Comparison of ENCODE assay signal across 9 mouse cellular contexts in genomic region chr13:73822187-73822800, GRCm38 (mm10). TPM values are rescaled to one million over a fixed set of nuclear protein-coding genes. Genes with fewer than 3 reads are reported as not detected.
DNase-seq lines count a peak whose midpoint lies in the region; ATAC-seq and TF ChIP-seq lines count a peak whose summit lies in the region.
"Had no signal": no experiment of that assay in that cellular context is flagged by ENCODE, and none has a peak within 500 bp of the region (broad histone marks: within the 10 kb centered on the region; RNA-seq: fewer than 3 reads in every experiment).

No protein-coding gene starts in this region.

- no peak overlapping the region for H3K27ac ChIP-seq in embryonic facial prominence, embryonic 10.5 days (replicated peaks)
- no peak overlapping the region for H3K27ac ChIP-seq in hindbrain, postnatal 0 days
- H3K27ac ChIP-seq in limb, embryonic 10.5 days, result no peak overlapping the region
- H3K27ac ChIP-seq: heart, embryonic 15.5 days had no signal

- H3K4me1 ChIP-seq in embryonic facial prominence, embryonic 10.5 days, result no peaks in the 10 kb centered on the region
- no peaks in the 10 kb centered on the region for H3K4me1 ChIP-seq in hindbrain, postnatal 0 days (ENCODE audit: insufficient read depth, low read length)
- no peaks in the 10 kb centered on the region for H3K4me1 ChIP-seq in limb, embryonic 10.5 days

- peak; percentile 77 for TF ChIP-seq CTCF in hindbrain, postnatal 0 days (IDR thresholded peaks at IDR 0.05; ENCODE audit: low read depth)

- 72% methylated on average over 4 of the region's 4 CpGs for WGBS in embryonic facial prominence, embryonic 10.5 days
- 65% methylated on average over 4 of the region's 4 CpGs for WGBS in hindbrain, postnatal 0 days
- 80% methylated on average over 4 of the region's 4 CpGs for WGBS in limb, embryonic 10.5 days

- H3K9ac ChIP-seq in hindbrain, postnatal 0 days (replicated peaks; ENCODE audit: low read length), result no peak overlapping the region
- H3K9ac ChIP-seq: heart, embryonic 15.5 days had no signal

- ATAC-seq in hindbrain, postnatal 0 days, result no peak

- DNase-seq in ovary, postnatal 14 days (ENCODE audit: low spot score), result peak; percentile 53
- no peak for DNase-seq in ovary, adult 18-20 months (ENCODE audit: low spot score)
- peak; percentile 68 to 73 for DNase-seq in adrenal gland, adult 18-20 months (ENCODE audit: low spot score in 2 of 2)
- peak; percentile 56 for DNase-seq in embryonic facial prominence, embryonic 10.5 days (ENCODE audit: low spot score)
- peak; percentile 57 for DNase-seq in hindbrain, postnatal 0 days (ENCODE audit: low spot score)
- peak; percentile 48 for DNase-seq in limb, embryonic 10.5 days (ENCODE audit: low spot score)
- DNase-seq in retina, embryonic 14.5 days (ENCODE audit: low spot score), result peak; percentile 77
- peak; percentile 61 for DNase-seq in thymus, postnatal 36 days

- no peaks in the 10 kb centered on the region for H3K27me3 ChIP-seq in embryonic facial prominence, embryonic 10.5 days (replicated peaks; ENCODE audit: low read depth, poor library complexity, severe bottlenecking)
- H3K27me3 ChIP-seq in hindbrain, postnatal 0 days (ENCODE audit: insufficient read depth, low read length), result no peaks in the 10 kb centered on the region
- H3K27me3 ChIP-seq in limb, embryonic 10.5 days (ENCODE audit: low read depth, poor library complexity, severe bottlenecking), result no peaks in the 10 kb centered on the region
- H3K27me3 ChIP-seq: heart, embryonic 15.5 days had no signal

- H3K4me2 ChIP-seq in hindbrain, postnatal 0 days (ENCODE audit: low read depth, low read length), result no peak overlapping the region
- H3K4me2 ChIP-seq: heart, embryonic 15.5 days had no signal

- H3K36me3 ChIP-seq in embryonic facial prominence, embryonic 10.5 days (replicated peaks), result peaks cover 85% of the 10 kb centered on the region
- no peaks in the 10 kb centered on the region; the same call in 1 of the 2 replicates for H3K36me3 ChIP-seq in hindbrain, postnatal 0 days (ENCODE audit: insufficient read depth, low read length)
- H3K36me3 ChIP-seq in limb, embryonic 10.5 days, result peaks cover 99% of the 10 kb centered on the region
- H3K36me3 ChIP-seq: heart, embryonic 15.5 days had no signal

- H3K4me3 ChIP-seq in embryonic facial prominence, embryonic 10.5 days, result no peak overlapping the region
- H3K4me3 ChIP-seq in hindbrain, postnatal 0 days (ENCODE audit: low read length), result no peak overlapping the region
- no peak overlapping the region for H3K4me3 ChIP-seq in limb, embryonic 10.5 days
- H3K4me3 ChIP-seq: heart, embryonic 15.5 days had no signal

- H3K9me3 ChIP-seq in embryonic facial prominence, embryonic 10.5 days, result no peaks in the 10 kb centered on the region
- H3K9me3 ChIP-seq in hindbrain, postnatal 0 days (ENCODE audit: low read length), result no peaks in the 10 kb centered on the region
- no peaks in the 10 kb centered on the region for H3K9me3 ChIP-seq in limb, embryonic 10.5 days (replicated peaks)
- H3K9me3 ChIP-seq: heart, embryonic 15.5 days had no signal

RNA-seq across cellular contexts. Expression of gene Nkd2, which starts 25.1 kb away (rescaled TPM):
- total RNA-seq in adrenal gland, adult 18-20 months (2021), result 1 to 10 TPM; 1.4 to 1.8 TPM
- polyA plus RNA-seq in embryonic facial prominence, embryonic 10.5 days (2016; fragmentation: Nextera tagmentation; extraction: Ambion mirVana), result 20.8 and 26.2 TPM in 2 replicates
- total RNA-seq in hindbrain, postnatal 0 days (2014; rRNA removed), result 18.3 and 24.2 TPM in 2 replicates
- polyA plus RNA-seq in hindbrain, postnatal 0 days (2015; fragmentation: Nextera tagmentation; extraction: Ambion mirVana), result 10.3 and 12.6 TPM in 2 replicates
- polyA plus RNA-seq in limb, embryonic 10.5 days (2016; fragmentation: Nextera tagmentation; extraction: Ambion mirVana), result 43.2 and 57.4 TPM in 2 replicates
